Mouse (Mus musculus) frontal cortex, adult 2 months (tissue): ENCODE results near the gene Lrrc52. TPM values are rescaled to one million over a fixed set of nuclear protein-coding genes. Genes with fewer than 3 reads are reported as not detected.

Experiments used
- DNase-seq, 2 experiments: peaks; one replicate each; pipeline ENCODE4 v3.0.0; 2022; ENCODE audit warnings: low spot score in 1 of 2; ENCODE audit errors: extremely low spot score in 1 of 2
- polyA plus RNA-seq: library from polyadenylated mRNA; depleted of rRNA; stranded (reverse); fragments of >200 nt; gene quantifications from 2 replicates; pipeline ENCODE4 v1.2.3, GENCODE M21; 2012; rRNA removed

Lrrc52 gene
- not detected in 2 replicates for polyA plus RNA-seq

DNA sequence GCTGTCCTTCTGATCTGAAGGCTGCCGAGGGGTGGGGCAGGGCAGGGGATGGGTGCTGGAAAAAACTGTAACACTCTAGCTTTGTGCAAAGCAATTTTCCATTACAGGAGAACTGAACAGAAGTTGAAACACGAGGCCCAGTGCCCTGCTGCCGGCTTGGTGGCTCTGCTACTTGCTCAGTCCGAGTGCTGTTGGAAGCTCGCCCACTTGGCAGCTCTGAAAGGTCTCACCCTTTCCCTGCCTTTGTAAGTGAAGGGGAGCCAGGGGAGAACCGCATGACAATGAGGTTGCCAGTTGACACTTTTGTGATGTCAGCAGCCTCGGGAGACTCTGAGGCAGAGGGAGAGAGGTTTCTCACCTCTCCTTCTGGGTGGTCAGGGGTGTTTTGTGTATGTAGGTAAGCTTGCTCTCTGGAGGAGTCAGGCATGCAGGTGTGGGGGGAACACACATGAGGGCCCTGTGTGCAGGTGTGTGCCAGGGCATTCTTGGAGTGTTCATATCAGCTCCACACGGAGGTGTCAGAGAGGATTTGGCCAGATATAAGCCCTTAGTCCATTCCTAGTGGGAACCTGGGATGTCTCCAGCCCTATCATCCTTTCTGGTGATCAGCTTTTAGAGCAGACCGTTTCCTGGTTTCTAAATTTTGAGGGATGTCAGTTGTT lies at the start of gene Lrrc52:
Gene Lrrc52 (minus strand): TSS at position 16 of the 662 bp plus-strand sequence.
- peak in 1 of 2 experiments; percentile 37 for DNase-seq

DNA sequence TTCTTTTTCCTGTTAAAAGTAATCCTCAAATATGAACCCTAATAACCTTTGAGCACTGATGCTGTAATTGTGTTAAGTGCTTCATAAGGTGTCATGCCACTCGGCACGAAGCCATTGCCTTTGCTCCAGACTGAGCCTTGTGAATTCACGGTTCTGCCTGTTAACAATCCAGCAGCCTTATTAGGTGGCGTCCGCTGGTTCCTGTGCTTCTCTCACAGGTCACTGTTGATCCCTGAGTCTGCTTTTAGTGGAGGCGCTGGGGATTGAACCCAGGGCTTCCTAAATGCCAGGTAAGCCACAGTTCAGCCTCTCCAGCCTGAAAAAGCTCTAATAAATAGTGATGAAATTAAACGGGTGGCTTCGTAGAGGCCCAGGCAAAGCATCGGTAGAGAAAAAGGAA lies 45.0 kb upstream of the Lrrc52 start:
- DNase-seq: no peak

DNA sequence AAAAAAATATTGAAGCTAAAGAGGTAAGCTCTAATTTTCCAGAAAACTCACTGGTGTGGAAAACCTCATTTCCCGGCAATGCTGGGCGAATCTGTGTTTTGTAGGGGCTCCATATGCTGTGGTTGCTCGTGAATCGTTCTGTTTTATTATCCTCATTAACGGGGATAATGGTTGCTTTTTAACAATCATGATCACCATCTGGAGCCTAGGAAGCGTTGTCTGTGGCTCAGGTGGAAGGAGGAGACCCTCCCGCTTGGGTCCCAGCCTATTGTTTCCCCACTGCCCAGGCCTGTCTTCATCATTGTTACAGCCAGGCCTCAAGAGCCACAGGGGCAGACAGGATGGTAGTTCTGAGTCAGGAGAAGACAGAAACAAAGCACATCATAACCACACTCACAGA lies 39.5 kb upstream of the Lrrc52 start:
- DNase-seq: no peak

DNA sequence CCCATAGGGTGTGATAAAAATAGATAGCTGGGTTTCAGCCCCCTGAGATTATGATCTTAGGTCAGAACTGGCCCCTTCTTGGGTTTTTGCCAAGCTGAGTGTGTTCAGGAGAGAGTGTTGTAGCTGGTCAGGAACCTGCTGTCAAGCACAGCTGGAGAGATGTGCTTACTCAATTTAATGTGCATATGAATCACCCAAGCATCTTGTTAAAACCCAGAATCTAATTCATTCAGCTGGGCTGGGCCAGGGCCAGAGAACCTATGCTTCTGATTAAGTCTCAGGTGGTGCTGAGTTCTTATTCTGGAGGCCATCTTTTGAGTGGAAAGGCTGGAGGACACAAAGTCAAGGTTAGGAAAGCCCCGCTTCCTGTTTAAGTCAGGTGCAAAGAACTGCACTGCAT lies 38.8 kb upstream of the Lrrc52 start:
- no peak for DNase-seq

DNA sequence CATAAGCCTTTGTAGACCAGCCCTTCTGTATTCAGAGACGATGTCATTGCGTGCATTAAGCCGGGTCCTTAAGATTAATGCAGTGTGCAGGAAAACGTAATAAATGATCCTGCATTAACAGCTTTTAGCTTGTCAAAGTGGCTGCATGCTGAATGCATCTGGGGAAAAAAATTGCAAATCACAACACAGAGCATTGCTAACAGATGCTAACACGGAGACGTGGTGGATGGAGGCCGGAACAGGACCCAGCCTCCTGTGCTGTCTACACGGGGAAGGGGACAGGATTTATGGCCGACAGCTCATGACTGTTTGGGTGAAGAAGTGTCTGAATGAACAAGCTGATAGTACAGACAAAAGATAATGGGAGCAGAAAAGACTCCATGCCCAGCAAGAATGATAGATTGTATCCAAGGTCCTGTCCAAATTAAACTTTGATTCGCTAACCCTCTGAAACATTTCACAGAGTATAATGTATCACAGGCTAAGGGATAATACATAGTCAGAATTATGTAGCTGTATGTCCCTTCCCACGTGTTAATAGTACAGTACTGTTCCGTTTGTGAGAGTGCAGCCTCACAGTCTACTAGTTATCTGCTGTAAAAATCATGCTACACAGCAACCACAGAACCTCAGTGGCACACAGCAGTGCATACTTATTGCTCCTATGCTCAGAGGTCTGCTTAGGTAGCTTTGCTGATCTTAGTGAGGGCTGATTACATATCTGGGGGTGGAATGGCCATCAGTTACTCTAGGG lies 32.7 kb upstream of the Lrrc52 start:
- DNase-seq: no peak

DNA sequence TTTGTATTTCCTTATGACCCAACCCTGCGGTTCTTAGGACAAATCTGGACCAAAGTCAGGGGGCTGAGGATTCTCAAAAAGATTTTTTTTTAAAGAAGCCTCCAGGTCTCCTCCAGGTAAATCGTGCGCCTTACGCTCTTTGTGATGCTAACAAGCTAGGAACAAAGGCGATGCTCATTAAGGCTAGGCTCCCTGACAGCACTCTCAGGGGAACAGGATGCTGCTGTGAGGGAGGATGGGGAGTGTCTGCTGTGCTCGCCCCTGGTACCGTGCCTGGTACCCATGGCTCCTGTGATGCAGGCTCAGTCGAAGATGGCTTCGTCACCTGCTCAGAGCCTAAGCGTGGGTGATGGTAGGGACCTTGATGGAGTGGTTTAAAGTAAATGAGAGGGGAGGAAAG lies 31.4 kb upstream of the Lrrc52 start:
- DNase-seq: no peak

DNA sequence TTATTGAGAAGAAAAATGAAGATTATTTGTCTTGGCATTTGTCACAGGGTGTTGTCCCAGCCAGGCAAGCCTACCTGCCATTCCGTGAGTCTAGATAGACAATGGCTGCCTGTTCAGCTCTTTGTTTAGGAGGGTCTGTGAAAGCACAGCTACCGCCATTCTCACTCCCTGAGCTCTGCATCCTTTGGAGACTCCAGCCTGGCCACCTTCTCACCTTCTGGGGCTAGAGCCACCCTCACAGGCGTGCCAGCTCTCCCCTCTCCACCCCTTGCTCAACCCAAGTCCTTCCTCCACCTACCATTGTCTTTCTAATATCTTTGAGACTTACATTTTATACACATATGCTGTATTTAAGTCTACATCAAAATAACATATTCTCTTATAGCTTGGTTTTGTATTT lies 31.0 kb upstream of the Lrrc52 start:
- DNase-seq: no peak

DNA sequence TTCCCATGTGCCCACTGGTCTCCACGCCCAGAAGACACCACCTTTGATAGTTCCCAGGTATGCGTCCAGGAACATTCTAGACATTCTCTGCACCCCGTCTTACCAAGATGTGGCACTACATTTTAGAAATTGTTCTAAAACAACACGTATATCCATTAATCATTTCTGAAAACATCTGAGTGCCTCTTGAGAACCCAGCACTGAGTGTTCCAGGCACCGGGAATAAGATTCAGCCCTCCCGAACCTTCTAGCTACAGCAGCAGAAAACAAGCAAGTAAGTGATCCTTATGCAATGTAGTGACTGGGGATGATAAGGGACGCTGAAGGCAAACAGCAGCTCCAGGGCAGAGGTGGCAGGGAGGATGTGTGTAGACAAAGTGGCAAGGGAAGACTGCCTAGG lies 24.9 kb upstream of the Lrrc52 start:
- no peak for DNase-seq

DNA sequence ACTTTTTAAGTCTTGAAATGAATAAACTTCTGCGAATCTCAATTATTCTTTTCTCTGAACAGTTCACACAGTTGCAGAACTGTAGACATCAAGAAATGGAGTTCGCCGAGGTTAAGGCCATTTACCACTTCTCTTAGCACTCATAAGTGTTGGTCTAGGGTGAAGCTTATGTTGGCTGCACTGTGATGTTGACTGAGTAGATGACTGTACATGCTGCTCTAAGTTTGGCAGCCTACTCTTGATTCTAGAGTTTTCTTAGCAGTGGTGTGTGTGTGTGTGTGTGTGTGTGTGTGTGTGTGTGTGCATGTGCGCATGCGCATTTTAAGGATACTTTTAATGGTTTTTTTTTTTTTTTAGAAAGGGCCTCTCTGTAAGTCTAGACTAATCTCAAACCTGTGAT lies 21.4 kb upstream of the Lrrc52 start:
- DNase-seq: no peak

DNA sequence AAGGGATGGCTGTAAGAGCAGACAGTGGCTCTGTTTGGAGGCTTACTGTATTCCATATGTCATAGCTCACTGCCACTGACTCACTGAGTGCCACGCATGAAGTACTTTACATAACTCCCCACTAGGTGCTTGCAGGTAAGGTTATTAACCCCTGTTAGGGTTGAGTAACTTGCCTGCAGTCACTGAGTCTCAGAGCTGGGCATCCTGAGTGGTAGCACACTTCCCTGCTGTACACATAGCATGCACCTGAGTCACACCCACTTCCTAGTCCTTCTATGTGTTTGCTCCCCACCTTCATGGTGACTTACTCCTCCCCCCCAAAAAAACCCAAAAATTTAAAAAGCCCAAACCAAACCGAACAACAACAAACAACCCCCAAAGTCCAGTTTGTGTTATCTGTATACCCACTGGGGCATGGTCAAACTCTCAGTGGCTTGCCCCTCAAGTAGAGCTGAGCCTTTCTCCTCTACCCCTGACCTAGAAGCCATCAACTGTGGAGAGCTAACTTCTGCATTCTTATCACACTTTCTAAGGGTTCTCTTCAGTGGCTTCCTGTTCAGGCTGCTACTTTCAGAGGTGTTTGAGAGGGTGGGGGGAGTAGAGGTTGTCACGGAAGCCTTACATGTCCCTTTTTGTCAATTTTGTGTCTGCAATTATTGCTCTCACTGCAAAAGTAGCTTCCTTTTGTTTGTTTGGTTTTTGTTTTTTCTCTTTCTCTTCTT lies 20.5 kb upstream of the Lrrc52 start:
- no peak for DNase-seq

DNA sequence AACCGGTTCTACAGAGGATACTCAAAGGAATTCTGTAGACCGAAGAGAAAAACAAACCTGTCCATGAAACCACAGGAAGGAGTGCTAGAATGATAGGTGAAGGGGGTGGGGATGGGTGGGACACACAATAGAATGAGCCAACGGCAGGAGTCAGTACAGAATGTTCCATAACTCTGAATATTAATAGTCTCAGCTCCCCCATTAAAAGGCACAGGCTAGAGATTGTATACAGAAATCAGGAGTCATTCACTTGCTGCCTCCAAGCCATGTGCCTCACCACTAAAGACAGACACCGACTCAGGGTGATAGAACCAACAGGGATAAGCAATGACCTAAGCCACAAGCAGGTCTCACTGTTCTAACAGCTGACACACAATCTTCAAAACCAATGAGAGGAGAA lies 16.3 kb upstream of the Lrrc52 start:
- no peak for DNase-seq

DNA sequence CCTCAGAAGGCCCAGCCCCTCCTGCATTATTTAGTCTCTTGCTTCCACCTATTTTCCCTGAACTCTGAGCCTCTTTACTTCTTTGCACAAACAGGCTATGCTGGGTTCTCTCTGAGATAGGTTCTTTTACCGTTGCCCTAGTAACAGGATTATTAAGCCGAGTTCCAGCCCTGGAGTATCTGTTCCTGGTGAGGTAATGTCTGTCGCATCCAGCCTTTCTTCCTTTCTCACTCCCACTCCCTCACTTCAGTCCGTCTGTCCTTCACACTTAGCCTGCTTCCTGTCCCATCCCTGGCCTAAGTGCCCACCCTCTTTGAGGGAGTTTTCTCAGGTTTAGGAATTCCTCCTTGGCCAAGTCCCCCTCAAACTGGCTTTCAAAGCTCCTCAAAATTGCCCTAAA lies 7.0 kb upstream of the Lrrc52 start:
- DNase-seq: peak in 1 of 2 experiments; percentile 45

DNA sequence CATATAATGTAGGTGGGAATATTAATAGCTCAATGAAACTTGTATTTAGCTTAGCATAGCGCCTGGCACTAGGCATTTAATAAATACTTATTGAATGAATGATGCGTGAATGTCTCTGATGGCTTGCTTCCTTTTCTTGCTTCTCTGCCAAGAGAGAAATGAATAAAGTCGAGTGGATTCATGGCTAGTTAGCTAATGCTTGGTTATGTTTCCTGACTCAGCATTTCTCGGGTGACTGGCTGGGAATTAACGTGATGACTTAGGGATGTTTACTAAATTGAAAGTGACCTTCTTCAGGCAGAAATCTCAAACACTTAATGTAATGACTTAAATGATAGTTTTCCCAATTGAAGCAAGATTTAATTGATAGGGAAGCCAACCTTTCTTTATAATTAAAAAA lies 1.3 kb upstream of the Lrrc52 start:
- no peak for DNase-seq

DNA sequence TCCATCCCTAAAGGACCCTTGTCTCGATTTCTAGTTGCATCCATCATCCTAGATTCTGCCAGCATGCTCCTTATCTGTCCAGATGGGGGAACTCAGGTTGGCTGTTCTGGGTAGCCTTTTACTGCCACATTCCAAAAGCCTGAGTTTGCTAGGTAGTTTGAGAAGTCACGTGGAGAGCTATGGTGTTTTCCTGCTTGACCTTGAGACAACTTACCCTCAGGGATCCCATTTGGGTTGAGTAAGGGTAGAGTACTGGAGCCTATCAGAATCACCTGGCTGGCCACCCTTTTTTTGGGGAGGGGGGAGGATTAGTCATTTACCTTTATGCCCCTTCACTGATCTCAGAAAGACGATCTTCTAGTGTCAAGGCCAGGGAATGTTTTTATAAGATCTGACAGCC lies 9.3 kb downstream of the Lrrc52 start:
- DNase-seq: no peak

DNA sequence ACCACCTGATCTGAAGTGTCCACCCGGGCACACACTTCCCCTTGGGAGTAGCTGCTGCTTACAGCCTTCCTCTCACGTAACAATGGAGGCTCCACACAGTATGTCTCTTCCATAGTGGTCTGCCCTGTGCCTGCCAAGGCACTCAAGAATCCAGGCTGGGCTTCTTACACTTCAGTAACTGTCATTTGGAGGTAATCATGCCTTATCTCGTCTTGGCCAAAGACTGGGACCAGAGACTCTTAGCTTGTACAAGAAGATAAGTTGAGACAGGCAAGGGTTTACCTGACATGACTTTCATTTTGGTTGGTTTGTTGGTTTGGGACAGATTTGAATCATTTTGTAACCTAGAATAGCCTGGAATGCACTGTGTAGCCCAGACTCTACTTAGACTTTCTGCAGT lies 13.5 kb downstream of the Lrrc52 start:
- DNase-seq: no peak

DNA sequence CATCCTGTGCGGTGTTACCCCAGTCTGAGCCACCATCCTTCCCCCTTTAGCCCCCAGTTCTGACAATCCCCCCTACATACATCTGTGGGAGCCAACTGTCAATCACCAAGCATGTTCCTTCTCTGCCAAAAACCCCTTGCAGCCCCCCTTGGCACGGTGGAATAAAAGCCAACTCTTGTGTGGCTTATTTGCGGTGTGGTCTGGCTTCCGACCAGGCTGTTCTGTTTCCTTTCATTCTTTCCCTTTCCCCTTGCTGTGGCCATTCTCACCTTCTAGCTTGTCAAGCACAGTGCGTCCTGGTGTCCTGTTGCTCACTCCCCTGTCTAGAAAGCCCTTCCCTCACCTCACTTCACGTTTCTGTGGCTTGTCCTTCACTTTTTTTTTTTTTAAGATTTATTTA lies 14.1 kb downstream of the Lrrc52 start:
- no peak for DNase-seq

DNA sequence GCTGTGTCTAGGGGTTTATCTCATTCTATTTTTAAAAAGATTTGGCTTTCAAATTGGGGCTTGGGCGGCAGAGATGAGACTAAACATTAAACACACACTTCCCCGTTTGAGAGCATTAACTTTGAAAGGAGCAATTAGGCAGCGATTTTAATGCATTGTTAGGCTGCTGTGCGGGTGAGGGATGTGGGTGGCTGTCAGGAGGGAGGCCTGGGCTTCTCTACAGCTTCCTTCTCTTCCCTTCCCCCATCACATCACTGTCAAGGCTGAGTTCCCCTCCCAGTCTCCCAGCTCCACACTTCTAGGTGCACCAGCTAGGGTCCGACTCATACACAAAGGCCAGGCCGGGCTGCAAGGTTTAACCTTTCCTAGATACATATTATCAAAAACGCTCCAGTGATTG lies 18.0 kb downstream of the Lrrc52 start:
- no peak for DNase-seq

DNA sequence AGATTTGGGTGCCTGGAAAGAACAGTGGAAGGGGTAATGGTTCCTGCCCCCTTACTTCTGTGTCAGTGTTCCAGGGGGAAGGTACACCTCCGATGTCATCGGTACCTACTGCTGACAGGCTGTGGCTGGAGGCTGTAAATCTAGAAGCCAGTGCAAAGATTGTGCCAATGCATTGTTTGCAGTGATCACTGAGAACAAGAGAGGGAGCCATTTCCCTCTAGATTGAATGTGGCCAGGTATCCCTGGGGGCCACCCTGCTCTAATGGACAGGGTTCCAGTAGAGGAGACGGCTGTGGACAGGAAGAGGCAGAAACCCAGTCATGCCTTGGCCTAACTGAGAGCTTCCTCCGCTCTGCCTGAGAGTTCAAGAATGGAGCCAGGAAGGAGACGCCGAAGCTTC lies 18.5 kb downstream of the Lrrc52 start:
- peak in 1 of 2 experiments; percentile 17 for DNase-seq

DNA sequence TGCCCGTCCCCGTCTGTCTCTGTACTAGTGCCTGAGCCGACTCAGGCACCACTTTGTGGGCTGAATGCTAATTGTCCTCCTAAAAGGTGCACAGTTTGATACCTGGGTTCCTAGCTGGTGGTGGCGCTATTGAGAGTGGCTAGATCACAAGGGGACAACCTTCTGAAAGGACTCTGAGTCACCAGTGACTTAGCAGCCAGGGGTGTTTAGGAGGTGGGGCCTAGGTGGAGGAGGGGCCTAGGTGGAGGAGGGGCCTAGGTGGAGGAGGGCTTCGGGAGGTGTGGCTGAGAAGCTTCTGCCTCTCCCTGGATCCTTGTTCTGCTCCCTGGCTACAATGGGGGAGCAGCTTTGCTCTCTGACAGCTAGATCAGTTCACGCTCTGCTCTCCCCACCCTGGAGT lies 20.1 kb downstream of the Lrrc52 start:
- no peak for DNase-seq

DNA sequence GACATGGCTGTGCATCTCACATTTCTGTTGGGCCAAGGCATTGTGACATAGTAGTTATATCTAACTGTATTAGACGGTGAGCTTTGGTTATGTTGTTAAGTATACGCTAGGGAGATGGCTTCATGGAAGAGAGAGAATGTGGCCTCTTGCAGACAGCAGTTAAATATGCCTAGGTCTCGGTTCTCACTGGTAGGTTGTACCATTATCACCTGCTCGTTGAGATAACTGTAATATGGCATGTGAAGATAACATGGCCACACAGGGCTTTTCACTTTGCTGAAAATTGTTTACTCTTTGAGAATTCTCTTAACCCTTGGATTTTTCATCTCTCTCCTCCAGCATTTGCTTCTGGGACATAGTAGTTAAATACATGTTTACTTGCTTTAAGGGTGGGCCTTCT lies 21.4 kb downstream of the Lrrc52 start:
- DNase-seq: no peak

DNA sequence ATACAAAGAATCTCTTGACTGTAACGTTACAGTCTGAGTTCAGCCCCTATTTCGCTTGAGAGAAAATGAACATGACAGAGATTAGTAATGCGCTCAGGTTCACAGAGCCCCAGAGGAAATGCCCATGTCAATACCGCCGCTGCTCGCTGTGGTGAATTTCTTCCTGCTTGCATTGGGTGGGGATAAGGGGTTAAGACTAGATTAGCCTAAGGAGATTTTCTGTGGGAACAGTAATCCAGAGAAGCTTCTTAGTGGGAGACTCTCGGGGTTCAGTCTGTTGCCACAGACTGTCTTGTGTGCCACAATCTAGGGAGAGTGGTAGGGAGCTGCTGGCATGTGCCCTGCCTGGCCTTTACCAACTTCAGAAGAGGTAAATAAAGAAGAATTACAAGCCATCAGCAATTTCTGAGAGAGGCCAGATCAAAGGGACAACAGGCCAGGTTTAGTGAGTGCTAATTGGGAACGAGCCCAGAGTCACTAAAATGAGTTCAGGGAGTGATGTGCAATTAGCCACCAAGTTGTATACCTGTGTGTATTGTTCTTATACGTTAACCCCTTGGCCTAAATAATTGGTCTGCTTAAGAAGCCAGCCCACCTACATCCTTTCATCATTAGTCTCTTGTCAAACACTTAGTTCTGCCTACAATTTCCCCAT lies 28.2 kb downstream of the Lrrc52 start:
- no peak for DNase-seq
